Mouse (Mus musculus): Measurements from ENCODE around the gene Grk3.

The Grk3 gene

GRCm38 (mm10) chr5:112936632-112937031 lies 79.0 kb downstream of the Grk3 start:
- DNase-seq (ENCODE audit: inconsistent ontology term) = no peak

GRCm38 (mm10) chr5:112935436-112935835 lies 80.2 kb downstream of the Grk3 start:
- no peak for DNase-seq (ENCODE audit: inconsistent ontology term)

GRCm38 (mm10) chr5:112932878-112933567 lies 82.6 kb downstream of the Grk3 start:
- no peak for DNase-seq (ENCODE audit: inconsistent ontology term)

- no peak for DNase-seq (ENCODE audit: inconsistent ontology term)
These were observed 83.7 kb downstream of the Grk3 start for GRCm38 (mm10) chr5:112931901-112932300.

GRCm38 (mm10) chr5:112928201-112928881 lies 87.2 kb downstream of the Grk3 start:
- DNase-seq (ENCODE audit: inconsistent ontology term) = no peak

- DNase-seq (ENCODE audit: inconsistent ontology term) = no peak
These were observed 90.2 kb downstream of the Grk3 start for GRCm38 (mm10) chr5:112925422-112925821.

GRCm38 (mm10) chr5:112924806-112925205 lies 90.8 kb downstream of the Grk3 start:
- no peak for DNase-seq (ENCODE audit: inconsistent ontology term)

GRCm38 (mm10) chr5:112923841-112924240 lies 91.8 kb downstream of the Grk3 start:
- DNase-seq (ENCODE audit: inconsistent ontology term) = no peak

GRCm38 (mm10) chr5:112921914-112922313 lies 93.7 kb downstream of the Grk3 start:
- DNase-seq (ENCODE audit: inconsistent ontology term) = no peak

GRCm38 (mm10) chr5:112910381-112910780 lies 105.2 kb downstream of the Grk3 start:
- no peak for DNase-seq (ENCODE audit: inconsistent ontology term)

GRCm38 (mm10) chr5:112908169-112908614 lies 107.4 kb downstream of the Grk3 start:
- peak; percentile 52 for DNase-seq (ENCODE audit: inconsistent ontology term)

GRCm38 (mm10) chr5:112907504-112907903 lies 108.1 kb downstream of the Grk3 start:
- DNase-seq (ENCODE audit: inconsistent ontology term) = no peak

- no peak for DNase-seq (ENCODE audit: inconsistent ontology term)
These were observed 119.6 kb downstream of the Grk3 start, which contains the start of gene Myo18b for GRCm38 (mm10) chr5:112895674-112896654. Gene Myo18b, minus strand, starts transcription at chr5:112896362.

GRCm38 (mm10) chr5:112893462-112894060 lies 122.0 kb downstream of the Grk3 start:
- DNase-seq (ENCODE audit: inconsistent ontology term) = no peak

- no peak for DNase-seq (ENCODE audit: inconsistent ontology term)
These were observed 123.2 kb downstream of the Grk3 start for GRCm38 (mm10) chr5:112892411-112892810.

GRCm38 (mm10) chr5:112888651-112889050 lies 126.9 kb downstream of the Grk3 start:
- DNase-seq (ENCODE audit: inconsistent ontology term) = no peak

- peak; percentile 96 for DNase-seq (ENCODE audit: inconsistent ontology term)
These were observed 128.7 kb downstream of the Grk3 start for GRCm38 (mm10) chr5:112886687-112887491.

- DNase-seq (ENCODE audit: inconsistent ontology term) = no peak
These were observed 138.0 kb downstream of the Grk3 start for GRCm38 (mm10) chr5:112877391-112878115.

GRCm38 (mm10) chr5:112876846-112877390 lies 138.7 kb downstream of the Grk3 start:
- DNase-seq (ENCODE audit: inconsistent ontology term) = no peak

- DNase-seq (ENCODE audit: inconsistent ontology term) = no peak
These were observed 142.6 kb downstream of the Grk3 start for GRCm38 (mm10) chr5:112872999-112873398.
